Mouse (Mus musculus) adrenal gland, postnatal 36 days (tissue): ENCODE data around the gene Tardbp. TPM values are rescaled to one million over a fixed set of nuclear protein-coding genes. Genes with fewer than 3 reads are reported as not detected.

Experiments used
- DNase-seq, 2 experiments: peaks; one replicate each; pipeline ENCODE4 v3.0.0; 2021; ENCODE audit warnings: mixed read lengths in 1 of 2
- total RNA-seq, 2 experiments: library from RNA; stranded (reverse); gene quantifications; 2 replicates each; pipeline ENCODE4 v1.2.3; 2021

The Tardbp gene
- total RNA-seq, 2 experiments from 2014 or later: 233 to 286 TPM

- no peak for DNase-seq
Observed at GRCm38 (mm10) chr4:148602357-148603120, 24.3 kb downstream of the Tardbp start, which contains the start of gene Masp2. Masp2 (plus strand) TSS chr4:148602554.

DNA sequence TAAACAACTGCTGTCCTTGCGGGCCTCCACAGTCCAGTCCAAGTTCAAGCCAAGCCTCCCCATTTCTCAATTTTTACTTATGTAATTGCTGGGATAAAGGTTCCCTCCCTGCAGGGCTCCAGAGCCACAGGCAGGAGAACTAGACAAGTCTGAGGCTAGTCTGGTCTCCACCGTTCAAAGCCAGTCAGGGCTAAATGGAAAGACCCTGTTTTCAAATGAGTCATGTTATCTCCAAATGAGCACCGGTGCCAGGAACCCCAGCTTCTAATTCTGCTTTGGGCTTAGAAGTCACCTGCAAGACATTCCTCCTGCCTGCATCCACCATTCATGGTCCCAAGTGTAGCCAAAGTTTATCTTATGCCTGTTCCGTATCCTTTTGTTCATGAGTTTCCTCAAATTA is 24.9 kb downstream of the Tardbp start:
- DNase-seq: no peak

DNA sequence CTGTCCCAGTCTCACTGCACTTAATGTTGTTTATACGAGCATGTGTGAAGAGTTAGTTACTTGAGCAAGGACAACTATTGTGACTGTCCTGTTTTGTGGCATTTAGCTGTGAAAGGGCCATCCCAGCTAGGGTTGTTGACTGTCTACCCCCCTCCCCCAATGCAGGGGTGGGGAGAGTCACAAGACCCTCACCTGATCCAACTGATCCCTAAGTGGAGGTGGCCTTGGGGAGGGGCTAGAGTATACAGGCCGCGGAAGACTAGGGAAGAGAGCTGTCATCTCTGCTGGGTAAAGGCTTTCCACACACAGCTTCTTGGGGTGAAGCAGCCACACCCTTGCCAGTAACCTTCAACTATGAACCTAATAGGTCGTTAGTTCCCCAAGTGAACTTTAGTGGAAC is 26.5 kb downstream of the Tardbp start:
- DNase-seq: no peak

DNA sequence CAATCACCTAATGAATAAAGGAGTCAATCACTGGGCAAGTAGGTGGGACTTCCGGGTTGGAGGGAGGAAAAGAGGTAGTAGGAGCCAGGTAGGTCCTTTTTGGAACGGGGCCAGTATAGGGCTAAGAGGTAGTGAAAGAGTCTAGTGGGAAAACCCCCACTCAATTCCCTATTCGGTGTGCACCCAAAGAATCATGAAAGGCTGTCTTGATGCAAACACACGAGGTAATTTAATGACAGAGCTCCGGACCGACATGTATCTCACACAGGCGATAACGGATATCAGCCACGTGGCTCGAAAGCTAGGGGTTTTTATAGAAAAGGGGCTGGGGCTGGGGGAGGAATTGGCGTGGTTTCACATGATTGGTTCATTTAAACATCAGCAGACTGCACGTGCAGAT is 28.0 kb downstream of the Tardbp start:
- DNase-seq: no peak

DNA sequence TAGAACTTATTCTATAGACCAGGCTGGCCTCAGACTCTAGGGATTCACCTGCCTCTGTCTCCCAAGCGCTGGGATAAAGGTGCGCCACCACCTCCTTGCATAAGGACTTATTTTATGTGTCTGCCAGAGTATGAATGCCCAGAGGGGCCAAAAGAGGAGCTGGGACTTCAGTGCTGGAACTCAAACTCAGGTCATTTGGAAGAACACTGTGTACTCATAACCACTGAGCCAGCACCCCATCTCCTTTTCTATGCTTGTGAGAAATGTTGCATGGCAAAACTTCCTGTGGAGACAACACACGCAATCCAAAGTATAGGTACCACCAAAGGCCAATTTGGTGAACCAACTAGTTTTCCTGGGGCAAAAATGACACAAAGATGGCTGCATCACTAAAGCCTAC is 30.1 kb downstream of the Tardbp start:
- no peak for DNase-seq

DNA sequence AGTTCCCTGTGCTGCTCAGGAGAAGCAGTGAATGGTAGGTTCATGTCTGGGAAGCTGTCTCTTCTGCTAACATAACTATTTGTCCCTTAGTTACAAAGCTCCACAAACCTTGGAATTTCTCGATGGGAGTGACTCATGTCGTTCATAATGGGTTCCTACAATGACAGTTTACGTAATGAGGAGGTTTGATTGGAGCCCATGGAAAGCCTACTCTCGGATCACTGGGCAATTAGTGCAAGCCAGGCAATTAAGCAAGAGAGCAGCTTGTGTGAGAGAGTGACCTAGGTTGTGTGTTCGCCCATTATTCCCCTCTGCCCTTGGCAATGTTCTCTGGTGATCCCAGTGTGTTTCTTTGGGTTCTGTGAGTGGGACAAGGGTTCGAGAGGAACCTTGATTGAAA is 30.9 kb downstream of the Tardbp start:
- no peak for DNase-seq

DNA sequence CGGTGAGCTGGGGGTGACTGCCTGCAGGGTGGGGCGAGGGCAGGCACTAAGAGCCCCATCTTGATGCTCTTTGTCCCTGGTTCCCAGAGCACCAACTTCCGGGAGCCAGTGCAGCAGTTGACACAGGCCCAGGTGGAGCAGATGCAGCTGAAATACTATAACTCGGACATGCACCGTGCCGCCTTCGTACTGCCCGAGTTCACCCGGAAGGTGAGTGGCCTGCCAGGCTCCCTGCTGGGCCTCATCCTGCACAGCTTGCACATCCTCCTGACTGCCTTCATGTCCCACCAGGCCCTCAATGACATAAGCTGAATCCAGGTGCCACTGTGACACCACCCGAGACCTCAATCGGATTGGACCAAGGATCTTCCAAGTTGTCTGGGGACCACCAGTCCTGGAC is 32.8 kb downstream of the Tardbp start:
- no peak for DNase-seq

DNA sequence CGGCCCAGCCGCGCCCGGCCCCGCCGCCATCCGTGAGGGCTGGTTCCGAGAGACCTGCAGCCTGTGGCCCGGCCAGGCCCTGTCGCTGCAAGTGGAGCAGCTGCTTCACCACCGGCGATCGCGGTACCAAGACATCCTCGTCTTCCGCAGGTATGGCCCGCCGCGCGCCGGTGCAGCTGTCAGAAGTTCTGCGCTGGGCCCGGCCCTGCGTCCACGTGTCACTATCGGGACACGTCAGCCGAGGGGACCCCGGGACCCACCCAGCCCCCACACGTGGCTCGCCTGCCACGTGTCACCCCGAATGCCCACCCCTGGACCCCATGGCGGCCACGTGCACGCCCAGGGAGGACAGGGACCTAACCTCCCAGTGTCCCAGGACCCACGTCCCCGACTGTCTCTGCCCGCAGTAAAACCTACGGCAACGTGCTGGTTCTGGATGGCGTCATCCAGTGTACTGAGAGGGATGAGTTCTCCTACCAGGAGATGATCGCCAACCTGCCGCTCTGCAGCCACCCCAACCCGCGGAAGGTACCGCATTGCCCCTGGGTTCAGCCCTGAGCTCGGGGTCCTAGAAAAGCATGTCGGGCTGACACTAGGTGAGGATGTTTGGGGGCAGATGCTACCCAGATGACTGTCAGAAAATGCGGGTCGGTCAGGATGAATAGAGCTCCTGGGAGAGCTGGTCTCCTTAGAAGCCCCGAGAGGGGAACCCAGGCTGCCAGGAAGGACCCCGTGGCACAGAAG is 35.0 kb downstream of the Tardbp start:
- DNase-seq: peak; percentile 52 to 57

DNA sequence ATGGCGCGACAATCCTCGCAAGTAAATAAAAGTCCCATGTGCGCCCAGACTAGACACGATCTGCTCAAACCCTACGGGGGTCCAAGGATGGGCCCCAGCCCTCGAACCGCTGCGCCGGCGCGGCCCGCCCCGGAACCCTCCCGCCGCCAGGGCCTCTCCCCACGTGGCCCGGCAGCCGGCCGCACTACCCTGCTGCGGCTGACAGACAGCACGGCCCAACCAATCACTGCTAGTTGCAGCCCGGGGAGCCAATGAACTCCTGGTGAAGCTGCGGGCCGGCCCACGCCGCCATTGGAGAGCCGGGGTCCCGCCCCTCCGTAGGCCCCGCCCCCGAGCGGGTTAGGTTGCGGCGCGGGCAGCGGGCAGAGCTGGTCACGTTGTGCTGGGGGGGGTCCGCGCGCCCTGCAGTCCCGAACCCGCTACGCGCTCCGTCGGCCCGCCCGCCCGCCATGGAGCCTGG is 35.6 kb downstream of the Tardbp start, which contains the start of gene Srm:
Gene Srm, plus strand, starts transcription at position 333 of the 460 bp plus-strand sequence.
- DNase-seq: peak; percentile 99 to 100

- no peak for DNase-seq
Observed at GRCm38 (mm10) chr4:148590421-148591170, 36.2 kb downstream of the Tardbp start.

GRCm38 (mm10) chr4:148589565-148589964 is 37.3 kb downstream of the Tardbp start:
- DNase-seq: no peak

DNA sequence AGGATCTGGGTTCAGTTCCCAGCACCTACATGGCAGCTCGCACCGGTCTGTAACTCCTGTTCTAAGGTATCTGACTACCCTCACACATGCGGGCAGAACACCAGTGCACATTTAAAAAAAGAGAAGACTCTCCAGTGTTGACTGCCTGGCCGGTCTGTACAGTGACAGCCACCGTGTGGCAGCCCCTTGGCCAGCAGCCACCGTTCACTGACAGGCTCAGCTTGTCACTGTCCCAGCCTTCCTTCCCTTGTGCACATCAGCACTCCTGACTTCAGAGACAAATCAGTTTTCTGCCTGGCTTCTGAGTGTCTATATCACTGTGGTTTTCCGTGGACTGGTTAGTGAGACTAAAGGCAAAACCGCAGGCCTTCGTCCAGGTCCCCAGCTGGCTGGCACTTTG is 38.0 kb downstream of the Tardbp start:
- DNase-seq: no peak

- DNase-seq: no peak
Observed at GRCm38 (mm10) chr4:148586648-148587047, 40.2 kb downstream of the Tardbp start.

- DNase-seq: no peak
Observed at GRCm38 (mm10) chr4:148583257-148583656, 43.6 kb downstream of the Tardbp start.

- DNase-seq: no peak
Observed at GRCm38 (mm10) chr4:148581422-148581821, 45.4 kb downstream of the Tardbp start.

GRCm38 (mm10) chr4:148580765-148581164 is 46.1 kb downstream of the Tardbp start:
- no peak for DNase-seq

DNA sequence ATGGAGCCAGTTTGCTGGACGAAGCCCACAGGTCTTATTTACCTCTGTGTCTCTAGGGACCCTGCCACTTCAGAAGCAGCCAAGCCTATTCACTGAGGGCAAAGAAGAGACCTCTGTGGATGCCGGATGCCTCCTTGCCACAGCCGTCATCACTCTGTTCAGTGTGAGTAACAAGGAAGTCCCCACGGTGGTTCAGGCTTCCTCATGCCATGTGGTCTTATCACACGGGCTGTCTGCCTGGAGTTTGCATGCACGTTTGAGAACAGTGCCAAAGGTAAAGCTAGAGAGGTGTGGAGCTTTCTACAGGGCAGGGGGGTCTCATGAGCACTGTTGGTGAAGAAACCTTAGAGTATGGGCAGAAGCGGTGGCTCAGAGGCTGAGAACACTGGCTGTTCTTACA is 53.6 kb downstream of the Tardbp start:
- no peak for DNase-seq

DNA sequence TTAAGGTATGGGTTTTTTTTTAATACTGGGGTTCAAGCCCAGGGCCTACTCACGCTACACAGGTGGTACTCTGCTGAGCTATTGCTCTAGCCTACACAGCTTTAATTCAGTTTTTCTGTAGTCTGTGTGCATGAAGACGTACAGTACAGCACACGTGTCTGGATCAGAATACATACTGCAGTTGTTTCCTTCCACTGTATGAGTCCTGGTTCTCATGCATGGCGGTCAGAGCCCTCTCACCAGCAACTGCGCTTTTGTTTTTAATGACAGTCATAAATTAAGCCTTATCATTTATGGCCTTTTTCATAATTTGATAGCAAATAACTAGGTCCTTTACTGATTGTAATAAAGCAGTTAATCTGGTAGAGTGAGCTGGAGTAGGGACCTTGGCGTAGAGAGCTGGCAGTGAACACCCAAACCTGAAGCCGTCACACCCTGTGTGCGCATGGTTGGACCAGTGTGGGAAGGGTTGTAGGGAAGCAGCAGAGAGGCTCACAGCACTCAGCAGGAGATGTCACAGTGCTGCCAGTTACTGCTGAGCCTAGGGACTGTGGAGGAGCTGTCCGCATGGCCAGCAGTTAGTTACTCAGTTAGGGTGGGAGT is 56.0 kb downstream of the Tardbp start:
- no peak for DNase-seq

DNA sequence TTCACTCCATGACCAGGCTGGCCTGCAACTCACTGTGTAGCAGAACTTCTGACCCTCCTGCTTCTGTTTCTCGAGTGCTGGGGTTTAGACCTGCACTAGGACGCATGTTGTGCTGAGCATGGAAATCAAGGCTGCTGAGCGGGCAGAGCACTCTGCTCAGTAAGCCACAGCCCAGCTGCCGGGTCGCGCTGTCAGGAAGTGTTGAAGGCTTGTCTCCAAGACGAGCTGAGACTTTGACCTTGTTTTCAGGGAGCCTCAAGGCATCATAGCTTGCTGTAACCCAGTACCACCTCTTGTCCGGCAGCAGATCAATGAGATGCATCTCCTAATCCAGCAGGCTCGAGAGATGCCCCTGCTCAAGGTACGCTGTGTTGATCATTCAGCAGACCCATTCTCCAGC is 56.7 kb downstream of the Tardbp start:
- DNase-seq: no peak

DNA sequence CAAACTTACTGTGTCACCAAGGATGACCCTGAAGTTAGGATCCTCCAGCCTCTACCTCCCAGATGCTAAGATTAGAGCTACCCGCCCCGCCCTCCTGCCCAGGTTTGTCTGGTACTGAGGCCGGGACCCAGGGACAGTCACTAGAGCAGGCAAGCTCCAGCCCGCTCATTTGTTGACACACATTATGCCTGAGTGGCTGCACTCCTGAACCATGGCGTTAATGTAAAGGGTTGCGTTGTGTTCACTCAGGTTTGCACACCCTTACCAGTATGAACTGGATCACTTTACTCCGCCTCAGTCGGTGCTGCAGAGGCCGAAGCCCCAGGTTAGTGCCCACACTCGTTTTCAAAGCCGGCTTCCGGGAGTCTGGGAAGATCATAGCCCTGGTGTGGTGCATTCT is 63.2 kb downstream of the Tardbp start:
- DNase-seq: no peak

GRCm38 (mm10) chr4:148562676-148563075 is 64.1 kb downstream of the Tardbp start:
- DNase-seq: no peak
